Mouse (Mus musculus) frontal cortex, postnatal 14 days (tissue): ENCODE measurements at regions not wholly inside any gene's neighbourhood (a gene's known extent, or its start where the extent isn't known, plus 50 kb on each side); places are given as distances from the start of the nearest gene placed in this dataset.

Experiments used
- DNase-seq, 2 experiments: peaks; one replicate each; pipeline ENCODE4 v3.0.0; 2022; ENCODE audit warnings: low spot score in 2 of 2

- no peak for DNase-seq
Measured at GRCm38 (mm10) chr6:67186537-67187274, 51.3 kb upstream of the Serbp1 start.

- no peak for DNase-seq
Measured at GRCm38 (mm10) chr6:67184662-67185061, 53.3 kb upstream of the Serbp1 start.

GRCm38 (mm10) chr6:67183481-67184215 is 54.3 kb upstream of the Serbp1 start:
- DNase-seq: no peak

GRCm38 (mm10) chr6:67182453-67182852 is 55.5 kb upstream of the Serbp1 start:
- DNase-seq: no peak

- no peak for DNase-seq
Measured at GRCm38 (mm10) chr6:67181459-67181858, 56.5 kb upstream of the Serbp1 start.

- no peak for DNase-seq
Measured at GRCm38 (mm10) chr6:67179416-67179815, 58.6 kb upstream of the Serbp1 start.

- no peak for DNase-seq
Measured at GRCm38 (mm10) chr6:67178531-67178930, 59.4 kb upstream of the Serbp1 start.

GRCm38 (mm10) chr6:67178101-67178500 is 59.9 kb upstream of the Serbp1 start:
- DNase-seq: no peak

GRCm38 (mm10) chr6:67170674-67170946 is 67.4 kb upstream of the Serbp1 start:
- DNase-seq: no peak

GRCm38 (mm10) chr6:67169873-67170673 is 67.9 kb upstream of the Serbp1 start:
- DNase-seq: peak in 1 of 2 experiments; percentile 23

GRCm38 (mm10) chr6:67168803-67169202 is 69.2 kb upstream of the Serbp1 start:
- no peak for DNase-seq

GRCm38 (mm10) chr6:67168031-67168777 is 69.8 kb upstream of the Serbp1 start:
- DNase-seq: peak in 1 of 2 experiments; percentile 21

- DNase-seq: no peak
Measured at GRCm38 (mm10) chr6:67165091-67165490, 72.9 kb upstream of the Serbp1 start.

GRCm38 (mm10) chr6:67163947-67164346 is 74.0 kb upstream of the Serbp1 start:
- DNase-seq: no peak

GRCm38 (mm10) chr6:67162814-67163213 is 75.2 kb upstream of the Serbp1 start:
- DNase-seq: no peak

- DNase-seq: no peak
Measured at GRCm38 (mm10) chr6:67161610-67162009, 76.4 kb upstream of the Serbp1 start.

GRCm38 (mm10) chr6:67160564-67160963 is 77.4 kb upstream of the Serbp1 start:
- DNase-seq: no peak

GRCm38 (mm10) chr6:67159726-67160523 is 78.1 kb upstream of the Serbp1 start:
- DNase-seq: no peak

GRCm38 (mm10) chr6:67159224-67159623 is 78.8 kb upstream of the Serbp1 start:
- no peak for DNase-seq

- peak; percentile 69 to 79 for DNase-seq
Measured at GRCm38 (mm10) chr6:67158765-67159164, 79.2 kb upstream of the Serbp1 start.

GRCm38 (mm10) chr6:67152845-67153468 is 85.0 kb upstream of the Serbp1 start:
- DNase-seq: no peak
